Mouse (Mus musculus): ENCODE measurements at regions not wholly inside any gene's neighbourhood (a gene's known extent, or its start where the extent isn't known, plus 50 kb on each side); places are given as distances from the start of the nearest gene placed in this dataset.
A peak's percentile ranks its signal among the peaks of the same experiment; 100 is the strongest.

DNA sequence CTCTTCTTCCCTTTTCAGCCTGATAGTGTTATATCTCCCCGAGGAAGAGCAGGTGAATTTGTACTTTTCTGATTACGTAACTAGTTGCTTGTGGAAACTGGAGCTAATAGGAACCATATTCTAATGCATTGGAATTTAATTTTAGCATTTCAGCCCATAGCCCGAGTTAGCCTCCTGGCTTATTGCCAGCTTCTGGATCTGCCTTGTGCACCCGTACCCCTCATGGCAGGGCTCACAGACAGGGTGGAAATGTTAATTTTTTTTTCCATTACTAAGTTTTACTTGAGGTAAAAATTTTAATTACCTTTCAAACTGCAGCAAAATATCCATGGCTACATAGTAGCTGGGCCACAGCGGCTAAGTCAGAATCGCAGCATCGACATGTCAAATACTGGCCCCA, 72.4 kb upstream of the Ndufb6 start:
- intact Hi-C loops (cut with DNase I), result no loop called here
- H3K27ac ChIP-seq, result peak overlapping the region; percentile 32
- TF ChIP-seq CTCF (IDR thresholded peaks at IDR 0.05), result no peak
- H3K4me3 ChIP-seq, result no peak overlapping the region
- no peak for DNase-seq (ENCODE audit: extremely low spot score in 1 of 2, low spot score in 2 of 2)

- intact Hi-C loops (cut with DNase I), result no loop called here
- Histone ChIP-seq H3K27ac (peak overlapping the region; percentile 40; the same call in 1 of the 2 replicates), H3K4me3 (no peak overlapping the region)
- DNase-seq (ENCODE audit: extremely low spot score in 1 of 2, low spot score in 2 of 2), result no peak
- TF ChIP-seq CTCF (IDR thresholded peaks at IDR 0.05), result no peak
These were observed 71.9 kb upstream of the Ndufb6 start for GRCm38 (mm10) chr4:40351090-40351489.

DNA sequence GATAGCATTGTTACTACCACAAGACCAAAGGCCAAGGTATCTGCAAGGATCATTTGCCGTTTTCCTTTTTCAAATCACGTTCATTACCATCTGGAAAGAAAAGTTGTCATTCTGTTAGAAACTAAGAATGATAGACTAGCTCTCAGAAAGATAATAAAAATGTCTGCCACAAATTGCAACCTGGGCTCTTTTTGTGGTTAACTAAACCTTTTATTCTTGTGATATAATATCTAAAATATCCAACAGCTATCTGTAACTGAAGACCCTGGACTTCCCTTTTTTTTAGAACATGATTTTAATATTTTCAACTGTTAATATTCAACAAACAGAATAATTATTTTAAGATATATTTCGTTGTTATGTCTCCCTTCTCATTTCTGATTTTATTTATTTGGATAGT, 66.6 kb upstream of the Ndufb6 start:
- no peak for TF ChIP-seq CTCF (IDR thresholded peaks at IDR 0.05)
- Histone ChIP-seq H3K27ac (no peak overlapping the region), H3K4me3 (no peak overlapping the region)
- intact Hi-C loops (cut with DNase I), result no loop called here
- no peak for DNase-seq (ENCODE audit: extremely low spot score in 1 of 2, low spot score in 2 of 2)

GRCm38 (mm10) chr4:40342181-40342580, 63.0 kb upstream of the Ndufb6 start:
- Histone ChIP-seq H3K27ac (no peak overlapping the region), H3K4me3 (no peak overlapping the region)
- no peak for DNase-seq (ENCODE audit: extremely low spot score in 1 of 2, low spot score in 2 of 2)
- intact Hi-C loops (cut with DNase I), result no loop called here
- no peak for TF ChIP-seq CTCF (IDR thresholded peaks at IDR 0.05)

DNA sequence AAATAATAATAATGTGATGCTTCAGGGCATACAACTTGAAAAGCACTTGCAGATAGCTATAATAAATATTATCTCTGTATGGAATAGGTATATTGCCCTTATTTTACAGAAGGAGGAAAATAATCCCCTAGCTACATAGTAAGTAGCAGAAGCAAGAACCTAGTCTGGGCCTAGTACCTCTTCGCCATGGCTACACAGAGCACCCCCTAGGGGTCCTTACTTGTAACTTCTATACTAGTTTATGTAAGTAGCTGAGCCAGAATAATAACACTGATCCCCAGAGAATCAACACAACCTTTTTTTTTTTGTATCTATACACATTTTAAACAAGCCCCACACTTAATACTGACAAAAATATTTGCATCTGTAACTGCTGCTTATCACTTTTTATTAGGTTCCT, 55.6 kb upstream of the Ndufb6 start:
- Histone ChIP-seq H3K4me3 (no peak overlapping the region), H3K27ac (no peak overlapping the region)
- intact Hi-C loops (cut with DNase I), result no loop called here
- DNase-seq (ENCODE audit: extremely low spot score in 1 of 2, low spot score in 2 of 2), result no peak
- TF ChIP-seq CTCF (IDR thresholded peaks at IDR 0.05), result peak; percentile 36

DNA sequence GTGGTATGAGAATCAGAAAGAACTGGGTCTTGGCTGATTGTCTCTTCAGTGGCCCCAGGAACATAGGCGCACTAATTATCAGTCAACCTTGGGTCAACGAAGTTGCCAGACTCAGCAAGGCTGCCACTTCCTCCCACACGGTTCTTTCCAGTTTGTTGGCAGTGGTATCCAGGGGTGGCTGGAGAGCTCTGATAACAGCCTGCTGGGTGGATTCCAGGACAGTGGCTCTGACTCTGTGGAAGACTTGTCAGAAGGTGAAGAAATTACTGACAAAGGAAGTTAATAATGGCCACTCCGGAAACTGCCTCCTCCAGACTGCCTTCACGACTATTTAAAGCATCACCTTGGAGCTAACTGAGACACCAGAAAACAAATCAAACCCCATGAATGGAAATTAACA, 50.5 kb upstream of the Ndufb6 start:
- intact Hi-C loops (cut with DNase I), result no loop called here

More for the DNA sequence above, 50.5 kb upstream of the Ndufb6 start:
- no peak overlapping the region for H3K27ac ChIP-seq
- TF ChIP-seq CTCF (IDR thresholded peaks at IDR 0.05), result no peak
- no peak overlapping the region for H3K4me3 ChIP-seq
- no peak for DNase-seq (ENCODE audit: extremely low spot score in 1 of 2, low spot score in 2 of 2)
